Mouse (Mus musculus) spleen, postnatal 14 days (tissue): ENCODE data around the gene Adgrg6.

Source experiments
- DNase-seq, 2 experiments: peaks; one replicate each; pipeline ENCODE4 v3.0.0; 2021 to 2022; ENCODE audit warnings: low spot score in 2 of 2

The Adgrg6 gene

GRCm38 (mm10) chr10:14391025-14391639, 154.3 kb downstream of the Adgrg6 start:
- peak in 1 of 2 experiments; percentile 21 for DNase-seq

- DNase-seq: no peak
These were observed 159.9 kb downstream of the Adgrg6 start for GRCm38 (mm10) chr10:14385574-14385973.

GRCm38 (mm10) chr10:14365065-14365589, 180.3 kb downstream of the Adgrg6 start:
- no peak for DNase-seq

GRCm38 (mm10) chr10:14363226-14363625, 182.2 kb downstream of the Adgrg6 start:
- no peak for DNase-seq

GRCm38 (mm10) chr10:14358271-14358670, 187.2 kb downstream of the Adgrg6 start:
- DNase-seq: no peak
